Mouse (Mus musculus) monocyte, adult 59 days (primary cell): ENCODE measurements around the gene Btnl1. TPM values are rescaled to one million over a fixed set of nuclear protein-coding genes. Genes with fewer than 3 reads are reported as not detected.

Experiments used
- total RNA-seq, 2 experiments: library from RNA; stranded (reverse); gene quantifications; one replicate each; pipeline ENCODE4 v1.2.4; 2023

The Btnl1 gene
- under 1 TPM; 0.45 to 0.58 TPM for total RNA-seq

GRCm38 (mm10) chr17:34376847-34377246 lies at the start of gene Btnl1:
Btnl1 (plus strand) TSS chr17:34377132.

GRCm38 (mm10) chr17:34354539-34354938 lies 22.4 kb upstream of the Btnl1 start, which contains the start of gene Btnl2:
Btnl2 (plus strand) TSS chr17:34354822.

GRCm38 (mm10) chr17:34398711-34399393 lies 21.9 kb downstream of the Btnl1 start, which contains the start of gene BC051142:
BC051142 (plus strand) TSS chr17:34398820.

Other genes starting within 250 kb of the Btnl1 start
- 10 to 100 TPM; 88.6 to 96.9 TPM for gene H2-DMb2, start 233.8 kb upstream of the Btnl1 start, total RNA-seq
- 100 to 1,000 TPM; 301 to 308 TPM for gene H2-DMb1, start 224.1 kb upstream of the Btnl1 start, total RNA-seq
- gene Tap1, start 189.6 kb upstream of the Btnl1 start, total RNA-seq = 10 to 100 TPM; 93.6 to 93.9 TPM
- 100 to 1,000 TPM in 1 of 2 experiments, 10 to 100 TPM in 1; 88.7 to 100 TPM for gene Psmb9, start 189.4 kb upstream of the Btnl1 start, total RNA-seq
- 100 to 1,000 TPM; 199 to 211 TPM for gene Psmb8, start 179.4 kb upstream of the Btnl1 start, total RNA-seq
- gene Tap2, start 173.6 kb upstream of the Btnl1 start, total RNA-seq = 10 to 100 TPM; 71.7 to 73.7 TPM
- gene H2-Ob, start 138.2 kb upstream of the Btnl1 start, total RNA-seq = 10 to 100 TPM; 17.9 to 22.0 TPM
- 1,000 to 10,000 TPM; 2,645 to 2,891 TPM for gene H2-Ab1, start 119.4 kb upstream of the Btnl1 start, total RNA-seq
- 1,000 to 10,000 TPM; 2,348 to 2,964 TPM for gene H2-Aa, start 89.3 kb upstream of the Btnl1 start, total RNA-seq
- 1,000 to 10,000 TPM; 1,510 to 1,965 TPM for gene H2-Eb1, start 71.3 kb upstream of the Btnl1 start, total RNA-seq
- gene H2-Eb2, start 51.5 kb upstream of the Btnl1 start, total RNA-seq = 1 to 10 TPM; 2.3 TPM
- 1 to 10 TPM; 3.3 to 3.8 TPM for gene Btnl2, start 22.3 kb upstream of the Btnl1 start, total RNA-seq
- gene BC051142, start 21.7 kb downstream of the Btnl1 start, total RNA-seq = 1 to 10 TPM in 1 of 2 experiments, not detected in 1; 1.3 TPM
- gene Btnl4, start 100.2 kb downstream of the Btnl1 start, total RNA-seq = 1 to 10 TPM; 2.7 to 3.6 TPM
- 1 to 10 TPM; 2.4 to 2.8 TPM for gene Btnl6, start 140.2 kb downstream of the Btnl1 start, total RNA-seq
- 1 to 10 TPM; 1.2 to 1.4 TPM for gene Notch4, start 187.1 kb downstream of the Btnl1 start, total RNA-seq
- gene Gpsm3, start 212.7 kb downstream of the Btnl1 start, total RNA-seq = 100 to 1,000 TPM; 180 to 199 TPM
- gene Pbx2, start 214.1 kb downstream of the Btnl1 start, total RNA-seq = 10 to 100 TPM; 54.3 to 59.8 TPM
- gene Ager, start 220.7 kb downstream of the Btnl1 start, total RNA-seq = 1 to 10 TPM; 3.5 to 4.1 TPM
- 10 to 100 TPM; 41.0 to 43.3 TPM for gene Rnf5, start 226.6 kb downstream of the Btnl1 start, total RNA-seq
- 10 to 100 TPM; 53.8 to 60.2 TPM for gene Agpat1, start 227.1 kb downstream of the Btnl1 start, total RNA-seq
- 1 to 10 TPM; 8.9 to 9.4 TPM for gene Egfl8, start 238.8 kb downstream of the Btnl1 start, total RNA-seq